Mouse (Mus musculus): ENCODE data around the gene Sh3glb1.

DNA sequence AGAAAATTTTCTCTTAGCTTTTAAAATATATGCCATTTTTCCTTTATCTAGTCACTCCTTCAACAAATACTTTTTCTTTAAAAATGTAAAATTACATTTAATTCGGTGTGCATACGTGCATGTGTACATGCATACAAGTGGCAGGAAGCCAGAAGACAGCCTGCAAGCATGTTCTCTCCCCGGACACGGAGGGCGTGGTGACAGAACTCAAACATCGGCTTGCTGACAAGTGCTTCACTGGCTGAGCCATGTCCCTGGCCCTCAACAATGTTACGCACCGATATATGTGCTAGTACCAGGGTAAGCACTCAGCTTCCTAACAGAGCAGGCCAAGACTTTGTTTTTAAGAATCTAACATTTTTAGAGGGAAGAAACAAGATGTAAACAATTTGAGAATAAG is 5.5 kb downstream of the Sh3glb1 start:
- TF ChIP-seq CTCF (IDR thresholded peaks at IDR 0.05; ENCODE audit: control insufficient read depth, insufficient read depth, insufficient read length) (no peak), CEBPB (IDR thresholded peaks at IDR 0.05; ENCODE audit: low read depth) (no peak)
